Mouse (Mus musculus): ENCODE data around the gene Hspb2. TPM values are rescaled to one million over a fixed set of nuclear protein-coding genes. Genes with fewer than 3 reads are reported as not detected.

Gene Hspb2
- polyA plus RNA-seq, 1 experiment: 1.8 TPM

Other genes with a start within 250 kb of the Hspb2 start
- gene Pts, start 223.6 kb downstream of the Hspb2 start, polyA plus RNA-seq (2012; ENCODE audit: insufficient read depth, insufficient read length, missing spikeins): 255 and 268 TPM in 2 replicates
- 2.2 and 3.0 TPM in 2 replicates for gene Il18, start 197.5 kb downstream of the Hspb2 start, polyA plus RNA-seq (2012; ENCODE audit: insufficient read depth, insufficient read length, missing spikeins)
- gene Bco2, start 197.2 kb downstream of the Hspb2 start, polyA plus RNA-seq (2012; ENCODE audit: insufficient read depth, insufficient read length, missing spikeins): 0.54 and 1.1 TPM in 2 replicates
- not detected in 2 replicates for gene Tex12, start 191.0 kb downstream of the Hspb2 start, polyA plus RNA-seq (2012; ENCODE audit: insufficient read depth, insufficient read length, missing spikeins)
- 1,365 and 1,497 TPM in 2 replicates for gene Sdhd, start 148.5 kb downstream of the Hspb2 start, polyA plus RNA-seq (2012; ENCODE audit: insufficient read depth, insufficient read length, missing spikeins)
- gene Timm8b, start 148.4 kb downstream of the Hspb2 start, polyA plus RNA-seq (2012; ENCODE audit: insufficient read depth, insufficient read length, missing spikeins): 395 and 454 TPM in 2 replicates
- gene Pih1d2, start 135.0 kb downstream of the Hspb2 start, polyA plus RNA-seq (2012; ENCODE audit: insufficient read depth, insufficient read length, missing spikeins): 1.0 and 2.8 TPM in 2 replicates
- 7.6 and 20.6 TPM in 2 replicates for gene Nkapd1, start 134.9 kb downstream of the Hspb2 start, polyA plus RNA-seq (2012; ENCODE audit: insufficient read depth, insufficient read length, missing spikeins)
- 497 and 703 TPM in 2 replicates for gene Dlat, start 92.6 kb downstream of the Hspb2 start, polyA plus RNA-seq (2012; ENCODE audit: insufficient read depth, insufficient read length, missing spikeins)
- 5.3 and 9.5 TPM in 2 replicates for gene Dixdc1, start 12.8 kb downstream of the Hspb2 start, polyA plus RNA-seq (2012; ENCODE audit: insufficient read depth, insufficient read length, missing spikeins)
- gene 2310030G06Rik, start 5.8 kb downstream of the Hspb2 start, polyA plus RNA-seq (2012; ENCODE audit: insufficient read depth, insufficient read length, missing spikeins): 2.7 and 5.0 TPM in 2 replicates
- 145 and 189 TPM in 2 replicates for gene Cryab, start 1.0 kb downstream of the Hspb2 start, polyA plus RNA-seq (2012; ENCODE audit: insufficient read depth, insufficient read length, missing spikeins)
- gene Fdxacb1, start 15.9 kb upstream of the Hspb2 start, polyA plus RNA-seq (2012; ENCODE audit: insufficient read depth, insufficient read length, missing spikeins): 5.1 and 9.2 TPM in 2 replicates
- gene Alg9, start 22.7 kb upstream of the Hspb2 start, polyA plus RNA-seq (2012; ENCODE audit: insufficient read depth, insufficient read length, missing spikeins): 38.3 and 49.0 TPM in 2 replicates
- gene 1110032A03Rik, start 23.2 kb upstream of the Hspb2 start, polyA plus RNA-seq (2012; ENCODE audit: insufficient read depth, insufficient read length, missing spikeins): 213 and 331 TPM in 2 replicates
- gene Ppp2r1b, start 92.9 kb upstream of the Hspb2 start, polyA plus RNA-seq (2012; ENCODE audit: insufficient read depth, insufficient read length, missing spikeins): 35.1 and 41.6 TPM in 2 replicates